Mouse (Mus musculus): ENCODE data around the gene Lmf1.

Lmf1 gene

DNA sequence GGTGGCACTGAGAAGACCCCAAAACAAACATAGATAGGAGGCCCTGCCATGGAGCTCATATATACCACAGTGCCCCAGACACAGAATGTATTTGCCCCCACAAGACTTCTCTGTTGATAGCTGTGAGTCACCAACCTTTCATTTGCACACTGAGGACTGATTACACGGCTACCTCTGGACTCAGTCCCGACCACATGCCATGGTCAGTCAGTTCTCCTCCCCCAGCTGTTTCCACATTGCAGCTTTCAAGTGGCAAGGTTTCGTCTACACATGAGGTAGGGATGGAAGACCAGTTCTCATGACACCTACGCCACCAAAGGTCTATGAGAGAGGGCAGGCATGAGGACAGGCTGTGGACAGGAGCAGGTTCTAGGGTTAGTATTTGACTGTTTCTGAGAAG is 132.3 kb downstream of the Lmf1 start:
- DNase-seq = no peak

All from cerebellum, adult 8-10 months (tissue).